Mouse (Mus musculus) lung, postnatal 0 days (tissue): ENCODE results near the gene Phldb1.

ENCODE experiments used
- CTCF ChIP-seq: IDR thresholded peaks from 2 replicates; pipeline ENCODE4 v1.5.1; 2016; ENCODE audit warnings: antibody characterized with exemption, mild to moderate bottlenecking
- EP300 ChIP-seq: IDR thresholded peaks from 2 replicates; pipeline ENCODE4 v1.6.1; 2016; ENCODE audit warnings: antibody characterized with exemption, mild to moderate bottlenecking, control low read depth

DNA sequence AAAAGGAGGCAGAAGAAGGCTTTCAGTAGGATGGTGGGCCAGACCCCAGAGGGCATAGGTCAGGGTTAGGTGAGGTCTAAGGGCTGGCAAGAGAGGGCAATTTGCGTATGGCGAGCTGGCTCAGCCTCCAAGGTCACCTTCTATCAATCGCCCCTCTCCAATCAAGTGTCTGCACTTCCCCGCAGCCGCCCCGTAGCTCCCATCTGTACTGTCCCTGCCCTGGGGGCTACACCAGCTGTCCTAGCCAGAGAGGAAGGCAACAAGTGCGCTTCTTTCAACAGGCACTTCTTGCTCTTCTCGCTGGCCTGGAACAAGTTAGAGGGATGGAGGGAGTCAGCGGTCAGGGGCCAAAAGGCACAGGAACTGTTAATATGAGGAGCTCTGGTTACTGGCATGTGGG, 47.0 kb downstream of the Phldb1 start:
- TF ChIP-seq CTCF (no peak), EP300 (no peak)
